Mouse (Mus musculus): Measurements from ENCODE around the gene Abhd17a. TPM values are rescaled to one million over a fixed set of nuclear protein-coding genes. Genes with fewer than 3 reads are reported as not detected.

Abhd17a gene
- total and polyA plus RNA-seq, 2 experiments from 2014 or later = 154 to 201 TPM

DNA sequence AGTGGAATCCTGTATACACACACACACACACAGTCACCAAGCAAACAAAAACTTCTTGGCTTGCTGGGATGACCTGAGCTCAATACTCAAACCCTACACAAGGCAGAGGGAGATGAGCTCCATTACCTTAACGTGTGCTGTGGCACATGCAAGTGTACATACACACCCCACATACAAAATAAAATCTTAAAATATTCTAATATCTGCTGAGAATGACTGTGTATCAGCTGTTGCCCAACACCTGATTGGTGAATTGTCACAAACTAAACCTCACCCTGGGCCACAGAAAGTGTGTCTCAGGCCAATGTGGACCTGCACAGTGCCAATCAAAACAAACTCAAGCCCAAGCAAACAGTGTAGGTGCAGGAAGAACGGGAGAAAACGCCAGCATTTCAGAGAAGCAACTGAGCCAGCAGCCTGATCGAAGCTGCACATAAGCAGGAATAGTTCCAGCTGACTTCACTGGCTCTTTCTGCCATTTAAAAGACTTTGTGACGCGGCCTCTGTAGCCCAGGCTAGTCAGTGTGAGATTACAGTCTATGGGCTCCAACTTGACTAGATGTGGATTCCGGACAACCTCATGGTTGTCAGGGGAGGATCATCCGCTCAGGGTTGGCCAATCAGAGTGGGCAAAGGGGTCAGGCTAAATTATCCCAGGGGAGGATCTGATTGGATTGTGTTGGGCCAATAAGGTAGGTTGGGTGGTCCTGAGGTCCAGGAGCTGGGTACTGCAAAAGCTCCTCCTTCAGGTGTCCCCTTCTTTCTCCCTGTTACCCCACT is 29.5 kb upstream of the Abhd17a start:
- Histone ChIP-seq H3K9ac (no peak overlapping the region), H3K36me3 (ENCODE audit: insufficient read depth) (peaks cover 16% of the 10 kb centered on the region), H3K27me3 (ENCODE audit: insufficient read depth, low read length) (no peaks in the 10 kb centered on the region), H3K27ac (ENCODE audit: low read depth, low read length) (no peak overlapping the region), H3K4me1 (ENCODE audit: insufficient read depth) (peaks cover 22% of the 10 kb centered on the region; the same call in 1 of the 2 replicates), H3K4me2 (ENCODE audit: low read depth) (no peak overlapping the region), H3K4me3 (ENCODE audit: low read depth, low read length) (no peak overlapping the region), H3K9me3 (ENCODE audit: low read length) (no peaks in the 10 kb centered on the region)
- 39% methylated on average over 8 of the region's 8 CpGs for WGBS
- TF ChIP-seq CTCF (IDR thresholded peaks at IDR 0.05; ENCODE audit: low read depth) = no peak
- ATAC-seq (no peak), DNase-seq (no peak)

- no peaks in the 10 kb centered on the region for H3K9me3 ChIP-seq (ENCODE audit: low read length)
- peaks cover 29% of the 10 kb centered on the region for H3K36me3 ChIP-seq (ENCODE audit: insufficient read depth)
- 86% methylated on average over 9 of the region's 9 CpGs for WGBS
- DNase-seq = no peak
- no peak overlapping the region for H3K4me3 ChIP-seq (ENCODE audit: low read depth, low read length)
- no peak overlapping the region for H3K9ac ChIP-seq
- H3K4me2 ChIP-seq (ENCODE audit: low read depth) = no peak overlapping the region
- no peak for ATAC-seq
- H3K27me3 ChIP-seq (ENCODE audit: insufficient read depth, low read length) = no peaks in the 10 kb centered on the region
- peaks cover 8% of the 10 kb centered on the region; the same call in 1 of the 2 replicates for H3K4me1 ChIP-seq (ENCODE audit: insufficient read depth)
- no peak for TF ChIP-seq CTCF (IDR thresholded peaks at IDR 0.05; ENCODE audit: low read depth)
- no peak overlapping the region for H3K27ac ChIP-seq (ENCODE audit: low read depth, low read length)
Observed at GRCm38 (mm10) chr10:80618181-80618580, 28.0 kb upstream of the Abhd17a start.

- no peak for ATAC-seq
Observed at GRCm38 (mm10) chr10:80614351-80614750, 24.2 kb upstream of the Abhd17a start.

DNA sequence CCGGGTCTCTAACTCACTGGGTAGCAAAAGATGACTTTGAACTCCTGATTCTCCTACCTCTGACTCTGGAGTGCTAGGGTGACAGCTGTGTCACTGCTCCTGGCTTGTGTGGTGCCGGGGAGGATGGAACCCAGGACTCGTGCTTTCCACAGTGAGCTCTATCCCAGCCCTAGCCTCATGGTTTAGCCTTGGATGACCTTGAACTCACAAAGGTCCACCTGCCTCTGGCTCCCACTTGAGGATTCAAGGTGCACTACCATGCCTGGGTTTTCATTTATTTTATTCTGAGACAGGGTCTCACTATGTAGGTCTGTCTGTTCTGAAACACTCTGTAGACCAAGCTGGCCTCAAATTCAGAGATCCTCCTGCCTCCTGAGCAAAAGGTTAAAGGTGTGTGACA is 23.7 kb upstream of the Abhd17a start:
- H3K27ac ChIP-seq (ENCODE audit: low read depth, low read length) = no peak overlapping the region
- no peak overlapping the region for H3K4me2 ChIP-seq (ENCODE audit: low read depth)
- TF ChIP-seq CTCF (IDR thresholded peaks at IDR 0.05; ENCODE audit: low read depth) = no peak
- no peaks in the 10 kb centered on the region for H3K27me3 ChIP-seq (ENCODE audit: insufficient read depth, low read length)
- WGBS = 96% methylated on average over 3 of the region's 3 CpGs
- no peak overlapping the region for H3K9ac ChIP-seq
- H3K9me3 ChIP-seq (ENCODE audit: low read length) = no peaks in the 10 kb centered on the region
- peaks cover 46% of the 10 kb centered on the region for H3K36me3 ChIP-seq (ENCODE audit: insufficient read depth)
- H3K4me3 ChIP-seq (ENCODE audit: low read depth, low read length) = no peak overlapping the region
- ATAC-seq = no peak
- DNase-seq = no peak
- no peaks in the 10 kb centered on the region for H3K4me1 ChIP-seq (ENCODE audit: insufficient read depth)

More at GRCm38 (mm10) chr10:80614351-80614750, 24.2 kb upstream of the Abhd17a start:
- Histone ChIP-seq H3K9ac (no peak overlapping the region), H3K36me3 (ENCODE audit: insufficient read depth) (peaks cover 41% of the 10 kb centered on the region), H3K4me2 (ENCODE audit: low read depth) (no peak overlapping the region), H3K9me3 (ENCODE audit: low read length) (no peaks in the 10 kb centered on the region), H3K4me3 (ENCODE audit: low read depth, low read length) (no peak overlapping the region), H3K27ac (ENCODE audit: low read depth, low read length) (no peak overlapping the region), H3K27me3 (ENCODE audit: insufficient read depth, low read length) (no peaks in the 10 kb centered on the region), H3K4me1 (ENCODE audit: insufficient read depth) (no peaks in the 10 kb centered on the region)
- 86% methylated on average over 6 of the region's 6 CpGs for WGBS
- no peak for DNase-seq
- TF ChIP-seq CTCF (IDR thresholded peaks at IDR 0.05; ENCODE audit: low read depth) = no peak

DNA sequence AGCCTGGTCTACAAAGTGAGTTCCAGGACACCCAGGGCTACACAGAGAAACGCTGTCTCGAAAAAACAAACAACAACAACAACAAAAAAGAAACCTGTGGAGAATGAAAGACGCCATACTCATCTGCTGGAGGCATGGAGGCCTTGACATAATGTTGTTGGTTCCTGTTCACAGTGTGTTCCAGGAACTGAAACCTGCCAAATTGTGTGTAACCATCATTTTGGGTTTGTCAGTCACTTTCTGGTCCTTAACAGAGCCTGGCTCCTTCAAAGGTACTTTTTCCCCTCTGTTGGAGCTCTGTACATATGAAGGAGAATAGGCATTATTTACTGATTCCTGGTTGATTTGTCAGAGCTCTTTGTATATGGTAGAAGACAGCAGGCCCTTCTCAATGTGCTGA is 21.8 kb upstream of the Abhd17a start:
- H3K9me3 ChIP-seq (ENCODE audit: low read length) = no peaks in the 10 kb centered on the region
- H3K4me1 ChIP-seq (ENCODE audit: insufficient read depth) = no peaks in the 10 kb centered on the region
- H3K4me3 ChIP-seq (ENCODE audit: low read depth, low read length) = no peak overlapping the region
- no peak for ATAC-seq
- DNase-seq = no peak
- WGBS = 96% methylated on average over 3 of the region's 3 CpGs
- H3K4me2 ChIP-seq (ENCODE audit: low read depth) = no peak overlapping the region
- H3K9ac ChIP-seq = no peak overlapping the region
- peaks cover 65% of the 10 kb centered on the region for H3K36me3 ChIP-seq (ENCODE audit: insufficient read depth)
- H3K27ac ChIP-seq (ENCODE audit: low read depth, low read length) = no peak overlapping the region
- H3K27me3 ChIP-seq (ENCODE audit: insufficient read depth, low read length) = no peaks in the 10 kb centered on the region
- no peak for TF ChIP-seq CTCF (IDR thresholded peaks at IDR 0.05; ENCODE audit: low read depth)

DNA sequence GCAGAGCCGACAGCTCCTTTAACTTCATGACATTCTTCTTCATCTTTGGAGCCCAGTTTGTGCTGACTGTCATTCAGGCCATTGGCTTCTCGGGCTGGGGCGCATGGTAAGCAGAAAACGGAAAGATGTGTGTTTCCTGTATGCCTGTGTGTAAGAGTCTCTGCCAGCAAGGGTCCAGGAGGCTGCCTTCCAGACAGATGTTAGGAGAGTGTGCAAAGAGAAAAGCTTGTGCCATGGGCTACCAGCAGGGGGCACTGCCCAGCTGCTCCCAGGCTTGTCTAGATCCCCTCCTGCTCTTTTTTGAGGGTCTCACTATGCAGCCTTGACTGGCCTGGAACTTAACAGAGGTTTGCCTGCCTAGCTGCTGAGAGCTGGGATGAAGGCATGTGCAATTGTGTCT is 20.9 kb upstream of the Abhd17a start:
- no peaks in the 10 kb centered on the region for H3K9me3 ChIP-seq (ENCODE audit: low read length)
- peak; percentile 36 for DNase-seq
- peak; percentile 61 for ATAC-seq
- H3K27me3 ChIP-seq (ENCODE audit: insufficient read depth, low read length) = no peaks in the 10 kb centered on the region
- peaks cover 72% of the 10 kb centered on the region for H3K36me3 ChIP-seq (ENCODE audit: insufficient read depth)
- H3K4me3 ChIP-seq (ENCODE audit: low read depth, low read length) = no peak overlapping the region
- no peak overlapping the region for H3K4me2 ChIP-seq (ENCODE audit: low read depth)
- WGBS = 81% methylated on average over 4 of the region's 4 CpGs
- no peaks in the 10 kb centered on the region for H3K4me1 ChIP-seq (ENCODE audit: insufficient read depth)
- no peak overlapping the region for H3K9ac ChIP-seq
- peak; percentile 75 for TF ChIP-seq CTCF (IDR thresholded peaks at IDR 0.05; ENCODE audit: low read depth)
- no peak overlapping the region for H3K27ac ChIP-seq (ENCODE audit: low read depth, low read length)

DNA sequence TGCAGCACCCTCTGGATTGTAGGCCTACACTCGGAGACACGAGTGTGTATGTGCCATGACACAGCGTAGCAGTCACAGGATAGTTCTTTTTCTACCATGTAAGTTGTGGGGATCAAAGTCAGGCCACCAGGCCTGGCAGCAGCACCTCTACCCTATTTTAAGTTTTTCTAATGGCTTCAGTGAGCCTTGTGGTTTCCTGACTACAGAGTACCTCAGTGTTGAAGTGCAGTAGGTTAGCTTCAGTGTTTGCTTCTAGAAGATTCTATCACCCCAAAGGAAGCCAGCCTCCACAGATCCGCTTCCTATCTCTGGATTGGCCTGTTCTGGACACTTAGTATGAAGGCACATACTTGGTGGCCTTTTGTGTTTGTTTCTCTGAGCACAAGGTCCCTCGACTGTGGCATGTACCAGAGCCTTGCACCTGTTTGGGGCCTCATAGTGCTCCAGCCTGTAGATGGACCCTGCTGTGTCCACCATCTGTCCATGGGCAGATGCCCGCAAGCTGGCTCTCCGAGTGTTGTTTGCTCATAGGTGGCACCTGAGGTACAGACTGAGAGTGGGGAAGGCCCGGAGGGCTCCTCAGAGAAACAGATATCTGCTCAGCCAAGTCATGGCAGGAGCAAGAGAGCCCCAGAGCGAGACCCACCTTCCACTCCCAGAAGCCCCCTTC is 20.1 kb upstream of the Abhd17a start:
- Histone ChIP-seq H3K27me3 (ENCODE audit: insufficient read depth, low read length) (no peaks in the 10 kb centered on the region), H3K27ac (ENCODE audit: low read depth, low read length) (no peak overlapping the region), H3K36me3 (ENCODE audit: insufficient read depth) (peaks cover 64% of the 10 kb centered on the region), H3K4me1 (ENCODE audit: insufficient read depth) (no peaks in the 10 kb centered on the region), H3K4me2 (ENCODE audit: low read depth) (no peak overlapping the region), H3K4me3 (ENCODE audit: low read depth, low read length) (no peak overlapping the region), H3K9me3 (ENCODE audit: low read length) (no peaks in the 10 kb centered on the region), H3K9ac (no peak overlapping the region)
- WGBS = 94% methylated on average over 9 of the region's 9 CpGs
- DNase-seq (no peak), ATAC-seq (no peak)
- no peak for TF ChIP-seq CTCF (IDR thresholded peaks at IDR 0.05; ENCODE audit: low read depth)
